Comparison of ENCODE assay signal across 1 mouse cellular context in genomic region chr1:80641288-80641687, GRCm38 (mm10).
A peak's percentile ranks its signal among the peaks of the same experiment; 100 is the strongest.
TF ChIP-seq lines count a peak whose summit lies in the region.

No protein-coding gene starts in this region.

TF ChIP-seq in CH12.LX, 34 proteins besides CTCF, POLR2A, EP300 and RAD21 (continued from another document):
- no peak for TF ChIP-seq MAFK (IDR thresholded peaks at IDR 0.05; ENCODE audit: insufficient replicate concordance, low read length)
- TF ChIP-seq MAZ (IDR thresholded peaks at IDR 0.05; ENCODE audit: low read depth, low read length): no peak
- peak; percentile 30; the same call in 1 of the 2 replicates for TF ChIP-seq IRF4 (IDR thresholded peaks at IDR 0.05; ENCODE audit: low read depth, low read length)
- no peak for TF ChIP-seq ZMIZ1 (IDR thresholded peaks at IDR 0.05; ENCODE audit: low read depth, low read length)
- peak; percentile 31 for TF ChIP-seq ETS1 (conservative IDR thresholded peaks at IDR 0.05; ENCODE audit: low read depth, low read length)
- no peak for TF ChIP-seq E2F4 (IDR thresholded peaks at IDR 0.05; ENCODE audit: insufficient replicate concordance, low read depth, low read length)
- TF ChIP-seq KAT2A (IDR thresholded peaks at IDR 0.05; ENCODE audit: insufficient replicate concordance, low read length): no peak
- no peak for TF ChIP-seq GABPA (IDR thresholded peaks at IDR 0.05; ENCODE audit: insufficient replicate concordance, low read depth, low read length)
- TF ChIP-seq ELF1 (IDR thresholded peaks at IDR 0.05; ENCODE audit: low read depth, low read length): no peak
